Mouse (Mus musculus): ENCODE data around the gene Rasa3.

The Rasa3 gene

GRCm38 (mm10) chr8:13557526-13557925, 119.9 kb downstream of the Rasa3 start:
- DNase-seq (ENCODE audit: low read depth in 1 of 2, low spot score in 2 of 2) = no peak

DNA sequence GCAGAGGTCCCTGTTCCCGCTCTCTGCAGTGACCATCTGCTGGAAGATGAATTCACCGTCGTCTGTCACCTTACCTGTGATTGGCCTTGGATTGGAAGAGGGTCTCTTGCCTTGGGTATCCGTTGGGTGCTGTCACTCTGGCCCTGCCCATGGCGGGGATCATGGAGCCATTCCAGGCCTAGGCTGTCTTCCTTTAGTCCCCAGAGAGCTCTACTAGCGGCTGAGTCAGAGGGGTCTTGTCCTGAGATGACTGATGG, 125.9 kb downstream of the Rasa3 start:
- no peak for DNase-seq (ENCODE audit: low read depth in 1 of 2, low spot score in 2 of 2)

DNA sequence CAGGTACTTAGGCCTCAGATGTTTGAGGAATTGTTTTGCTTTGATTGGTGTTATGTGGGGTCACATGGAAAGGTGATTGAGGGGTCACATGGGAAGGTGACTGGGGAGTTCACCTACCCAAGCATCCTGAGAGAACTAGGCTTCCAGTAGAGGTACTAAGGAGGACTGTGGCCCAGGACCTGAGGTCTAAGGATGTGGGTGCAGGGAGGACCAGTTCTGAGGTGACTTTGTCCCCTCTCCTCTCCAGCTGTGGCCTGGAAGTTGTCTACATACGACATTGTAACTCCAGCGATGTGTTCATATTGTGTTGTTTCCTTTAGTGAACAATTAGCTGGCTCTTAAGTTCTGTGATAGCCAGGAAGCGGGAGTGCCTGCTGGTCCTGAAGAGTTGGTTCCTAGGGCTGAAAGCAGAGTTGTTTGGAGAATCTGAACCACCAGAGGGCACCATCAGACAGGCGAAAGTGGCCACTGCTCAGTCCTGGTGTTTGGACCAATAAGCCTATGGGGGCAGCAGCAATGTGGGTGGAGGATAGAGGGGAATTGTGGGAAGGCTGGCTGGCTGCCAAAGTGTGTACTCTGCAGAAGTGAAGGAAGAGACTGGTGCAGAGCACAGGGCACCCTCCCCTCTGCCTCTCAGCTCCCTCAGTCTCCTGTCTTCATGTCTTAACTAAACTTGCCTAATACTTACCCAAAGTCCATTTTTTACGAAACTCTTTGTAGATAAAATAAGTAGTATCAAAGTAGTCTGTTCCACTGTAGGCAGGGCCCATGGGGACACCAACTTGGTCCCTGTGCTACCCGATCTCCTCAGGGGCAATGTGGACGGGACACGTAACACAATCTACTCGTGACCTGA, 126.5 kb downstream of the Rasa3 start:
- peak; percentile 52 to 61 for DNase-seq (ENCODE audit: low read depth in 1 of 2, low spot score in 2 of 2)

DNA sequence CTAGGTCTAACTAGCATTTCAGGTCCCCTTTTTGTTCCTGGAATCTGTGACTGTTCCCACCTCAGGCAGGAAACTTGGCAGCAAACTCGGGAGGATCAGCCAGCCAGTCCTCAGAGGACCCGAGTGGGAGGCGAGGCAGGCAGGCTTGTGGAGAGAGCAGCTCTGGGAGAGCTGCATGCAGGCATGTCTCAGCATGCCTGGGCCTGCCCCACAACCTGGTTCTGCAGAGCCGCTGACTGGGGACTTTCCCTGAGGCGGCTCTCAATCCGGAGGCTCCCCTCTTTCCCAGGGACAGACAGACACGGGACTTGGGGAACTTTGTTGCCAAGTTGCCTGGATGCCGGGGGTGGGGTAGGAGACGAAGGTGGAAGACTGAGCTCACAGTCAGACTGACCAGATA, 128.6 kb downstream of the Rasa3 start:
- no peak for DNase-seq (ENCODE audit: low read depth in 1 of 2, low spot score in 2 of 2)

- DNase-seq (ENCODE audit: low read depth in 1 of 2, low spot score in 2 of 2) = no peak
Observed at GRCm38 (mm10) chr8:13548235-13548634, 129.2 kb downstream of the Rasa3 start.

DNA sequence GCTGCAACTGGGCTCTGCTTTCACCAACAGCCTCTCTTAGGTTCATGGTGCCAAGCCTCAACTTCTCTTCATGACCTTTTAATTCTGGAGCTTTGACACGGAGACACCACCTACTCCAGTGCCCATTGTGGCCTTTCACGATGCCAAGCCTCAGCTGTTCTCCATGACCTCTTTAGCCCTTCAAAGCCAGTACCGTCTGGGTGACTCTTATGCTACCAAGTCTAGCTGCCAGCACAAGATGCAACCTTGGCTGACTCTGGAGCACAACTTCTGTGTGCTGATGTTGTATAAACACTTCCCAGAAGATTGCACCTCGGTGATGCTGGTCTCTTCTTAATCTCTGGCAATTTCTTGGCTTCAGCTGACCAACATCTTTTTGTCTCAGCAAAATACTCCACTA, 131.0 kb downstream of the Rasa3 start:
- DNase-seq (ENCODE audit: low read depth in 1 of 2, low spot score in 2 of 2) = no peak

GRCm38 (mm10) chr8:13541526-13541925, 135.9 kb downstream of the Rasa3 start:
- DNase-seq (ENCODE audit: low read depth in 1 of 2, low spot score in 2 of 2) = no peak

GRCm38 (mm10) chr8:13540122-13540521, 137.3 kb downstream of the Rasa3 start:
- DNase-seq (ENCODE audit: low read depth in 1 of 2, low spot score in 2 of 2) = no peak

DNA sequence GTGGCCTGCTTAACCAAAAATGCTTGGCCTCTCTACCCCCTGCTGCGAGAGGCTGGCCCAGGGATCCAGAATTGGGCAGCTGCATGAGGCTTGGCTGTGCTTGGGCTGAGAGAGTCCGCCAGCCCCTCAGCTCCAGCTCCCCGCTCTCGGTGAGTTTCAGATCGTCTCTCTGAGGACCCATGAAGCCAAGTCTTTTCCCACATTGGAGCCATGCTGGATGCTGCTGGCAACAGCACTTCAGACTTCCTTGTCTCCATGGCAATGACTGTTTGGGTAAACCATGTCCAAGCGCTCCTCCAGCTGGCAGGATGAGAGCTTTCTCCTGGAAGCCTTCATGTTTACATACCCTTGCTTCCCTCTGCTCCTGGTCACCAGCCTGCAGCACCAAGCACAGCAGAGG, 138.6 kb downstream of the Rasa3 start:
- DNase-seq (ENCODE audit: low read depth in 1 of 2, low spot score in 2 of 2) = no peak

DNA sequence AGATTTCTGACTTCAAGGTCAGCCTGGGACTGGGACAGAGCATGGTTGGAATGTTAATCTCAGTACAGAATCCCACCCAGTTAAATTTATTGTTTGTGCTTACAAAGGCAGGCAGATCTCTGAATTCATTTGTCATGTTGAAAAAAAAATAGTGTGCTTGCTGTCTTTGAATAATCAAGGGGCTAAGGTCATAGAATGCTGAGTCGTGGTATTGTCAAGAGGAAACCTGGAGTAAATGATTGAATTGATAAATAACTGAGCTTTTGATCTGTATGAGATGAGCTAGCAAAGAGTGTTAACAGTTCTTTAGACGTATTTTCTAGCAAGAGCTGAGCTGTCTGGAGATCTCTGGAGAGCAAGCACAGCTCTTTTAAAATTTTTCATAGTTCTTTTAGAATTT, 140.3 kb downstream of the Rasa3 start:
- no peak for DNase-seq (ENCODE audit: low read depth in 1 of 2, low spot score in 2 of 2)

GRCm38 (mm10) chr8:13533123-13533522, 144.3 kb downstream of the Rasa3 start:
- DNase-seq (ENCODE audit: low read depth in 1 of 2, low spot score in 2 of 2) = no peak

- no peak for DNase-seq (ENCODE audit: low read depth in 1 of 2, low spot score in 2 of 2)
Observed at GRCm38 (mm10) chr8:13531602-13532171, 145.7 kb downstream of the Rasa3 start.

DNA sequence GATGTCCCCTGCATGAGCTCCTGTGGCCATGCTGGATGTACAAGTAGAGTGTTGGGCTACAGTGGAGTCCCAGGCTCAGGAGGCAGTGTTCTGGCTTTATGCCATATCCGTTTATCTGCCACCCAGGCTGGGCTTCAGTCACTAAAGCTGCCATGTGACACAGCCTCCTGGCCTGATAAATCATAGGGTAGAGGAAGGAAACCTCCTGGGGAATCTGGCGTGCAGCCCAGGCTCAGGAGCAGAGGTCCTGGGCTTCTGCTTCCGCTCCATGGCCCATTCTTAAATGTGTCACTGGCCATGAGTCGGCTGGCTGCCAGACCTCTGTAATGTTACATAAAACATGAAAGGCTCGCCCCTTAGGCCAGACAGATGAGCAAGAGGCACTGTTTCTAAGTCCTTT, 146.5 kb downstream of the Rasa3 start:
- DNase-seq (ENCODE audit: low read depth in 1 of 2, low spot score in 2 of 2) = no peak

DNA sequence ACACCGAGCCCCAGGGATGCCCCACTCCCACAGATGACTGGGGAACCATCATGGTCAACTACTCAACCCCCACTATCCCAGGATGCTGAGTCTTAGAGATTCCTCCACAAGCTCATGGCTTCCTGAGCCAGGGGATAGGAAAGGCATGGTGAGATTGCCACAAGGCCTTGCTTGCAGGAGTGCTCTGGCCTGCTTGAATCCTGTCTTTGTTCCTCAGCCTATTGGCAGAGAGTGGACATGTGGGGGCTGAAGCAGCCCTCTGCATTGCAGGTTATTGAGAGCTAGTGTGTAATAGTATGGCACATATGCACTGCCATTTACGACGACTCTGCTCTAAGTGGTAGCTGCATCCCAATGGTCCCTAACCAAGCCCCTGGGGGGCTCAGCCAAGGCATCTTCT, 147.0 kb downstream of the Rasa3 start:
- DNase-seq (ENCODE audit: low read depth in 1 of 2, low spot score in 2 of 2) = no peak

GRCm38 (mm10) chr8:13529891-13530316, 147.5 kb downstream of the Rasa3 start:
- DNase-seq (ENCODE audit: low read depth in 1 of 2, low spot score in 2 of 2) = no peak

GRCm38 (mm10) chr8:13529011-13529840, 148.2 kb downstream of the Rasa3 start:
- DNase-seq (ENCODE audit: low read depth in 1 of 2, low spot score in 2 of 2) = no peak

- no peak for DNase-seq (ENCODE audit: low read depth in 1 of 2, low spot score in 2 of 2)
Observed at GRCm38 (mm10) chr8:13521392-13521791, 156.0 kb downstream of the Rasa3 start.

- no peak for DNase-seq (ENCODE audit: low read depth in 1 of 2, low spot score in 2 of 2)
Observed at GRCm38 (mm10) chr8:13520349-13520748, 157.1 kb downstream of the Rasa3 start.

DNA sequence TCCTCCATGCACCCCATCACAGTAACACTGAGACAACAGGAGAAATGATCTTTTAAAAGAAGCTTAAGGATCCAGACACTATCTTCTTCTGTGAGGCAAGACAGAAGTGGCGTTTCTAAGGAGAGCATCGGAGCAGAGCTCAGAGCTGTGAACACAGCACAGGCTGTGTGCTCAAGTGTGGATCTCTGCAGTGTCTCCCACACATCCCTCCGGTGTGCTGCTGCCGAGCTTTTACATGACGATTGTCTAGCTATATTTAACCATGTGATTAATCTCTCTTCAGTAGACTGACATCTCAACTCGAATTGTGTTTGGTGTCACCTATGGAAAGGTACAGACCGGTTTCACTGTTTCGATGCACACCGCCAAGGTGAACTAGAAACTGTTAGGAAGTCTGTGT, 157.9 kb downstream of the Rasa3 start:
- no peak for DNase-seq (ENCODE audit: low read depth in 1 of 2, low spot score in 2 of 2)

DNA sequence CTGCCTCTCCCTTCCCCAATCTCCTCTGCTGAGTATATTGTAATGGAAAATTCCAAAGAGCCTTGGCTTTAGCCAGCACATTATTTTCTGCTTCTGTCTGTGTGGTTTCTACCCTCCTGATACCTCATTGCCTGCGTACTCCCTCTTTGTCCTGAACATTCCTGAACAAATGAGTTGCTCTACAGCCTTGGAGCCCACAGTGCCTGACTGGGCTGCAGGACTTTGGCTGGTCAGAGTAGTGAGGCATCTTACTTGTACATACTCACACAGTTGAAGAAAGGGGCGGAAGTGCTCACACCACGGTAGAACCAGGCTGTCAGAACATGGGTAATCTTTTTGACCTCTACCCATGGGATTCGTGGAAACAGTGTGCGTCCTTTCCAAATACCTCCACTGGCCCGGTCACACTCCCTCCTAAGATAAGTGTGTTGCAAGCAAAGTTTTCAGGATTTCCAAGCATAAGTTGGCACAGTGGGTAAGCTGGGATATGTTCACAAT, 160.1 kb downstream of the Rasa3 start:
- DNase-seq (ENCODE audit: low read depth in 1 of 2, low spot score in 2 of 2) = no peak

All from monocyte, adult 2 months (primary cell).